Mouse (Mus musculus) stomach, embryonic 16.5 days (tissue): ENCODE measurements around the gene Flnb. TPM values are rescaled to one million over a fixed set of nuclear protein-coding genes. Genes with fewer than 3 reads are reported as not detected.

Experiments used
- ATAC-seq: fragments of 200-750 bp; cut with Nextera tagmentation; 2 replicates; pipeline ENCODE4 v1.8.0; 2017; ENCODE audit warnings: moderate number of reproducible peaks, moderate TSS enrichment; ENCODE audit not compliant: insufficient read depth, low FRiP score
- H3K27ac ChIP-seq: fragments of 300-500 bp; sonication (generic); 2 replicates; pipeline ENCODE4 v1.5.1; 2014; ENCODE audit warnings: low read length
- H3K27me3 ChIP-seq: fragments of 300-500 bp; sonication (generic); 2 replicates; pipeline ENCODE4 v1.6.1; 2014; ENCODE audit warnings: low read length, control low read depth, mixed read lengths; ENCODE audit not compliant: control insufficient read depth, insufficient read depth
- H3K36me3 ChIP-seq: fragments of 300-500 bp; sonication (generic); 2 replicates; pipeline ENCODE4 v1.6.1; 2014; ENCODE audit warnings: low read length; ENCODE audit not compliant: control insufficient read depth, insufficient read depth
- H3K4me1 ChIP-seq: fragments of 300-500 bp; sonication (generic); 2 replicates; pipeline ENCODE4 v1.6.1; 2014; ENCODE audit warnings: low read length, control low read depth, mixed read lengths; ENCODE audit not compliant: control insufficient read depth, insufficient read depth
- H3K4me2 ChIP-seq: fragments of 300-500 bp; sonication (generic); 2 replicates; pipeline ENCODE4 v1.6.1; 2014; ENCODE audit warnings: low read depth, low read length, mixed read lengths
- H3K4me3 ChIP-seq: fragments of 300-500 bp; sonication (generic); replicated peaks from 2 replicates; pipeline ENCODE4 v1.5.1; 2014; ENCODE audit warnings: mild to moderate bottlenecking, low read length
- H3K9ac ChIP-seq: fragments of 300-500 bp; sonication (generic); 2 replicates; pipeline ENCODE4 v1.6.1; 2014; ENCODE audit warnings: low read length
- H3K9me3 ChIP-seq: fragments of 300-500 bp; sonication (generic); replicated peaks from 2 replicates; pipeline ENCODE4 v1.6.1; 2016; ENCODE audit warnings: low read length, control low read depth; ENCODE audit not compliant: control insufficient read depth
- WGBS: fragments of 180-500 bp; shearing (Covaris S2); extraction: QIAGEN DNeasy Blood & Tissue Kit; methylation state at CpG from one replicate; pipeline ENCODE4 v1.1.7; 2014; 5-methylcytosine and 5-hydroxymethylcytosine counted together
- polyA plus RNA-seq: library from polyadenylated mRNA; unstranded; fragments of >200 nt; fragmentation: Nextera tagmentation; extraction: Ambion mirVana; gene quantifications from 2 replicates; pipeline ENCODE4 v1.2.1, GENCODE M21; 2015

Gene Flnb
- polyA plus RNA-seq, 1 experiment from 2014 or later, result 25.8 TPM

- no peak overlapping the region for H3K27ac ChIP-seq
- no peaks in the 10 kb centered on the region for H3K36me3 ChIP-seq
- H3K9ac ChIP-seq, result no peak overlapping the region
- no peaks in the 10 kb centered on the region for H3K4me1 ChIP-seq
- H3K4me3 ChIP-seq, result no peak overlapping the region
- H3K4me2 ChIP-seq, result no peak overlapping the region
- no peaks in the 10 kb centered on the region for H3K9me3 ChIP-seq
- no peak for ATAC-seq
- 53% methylated on average over 10 of the region's 10 CpGs for WGBS
- H3K27me3 ChIP-seq, result no peaks in the 10 kb centered on the region
Observed at GRCm38 (mm10) chr14:7971889-7972493, 154.2 kb downstream of the Flnb start.

GRCm38 (mm10) chr14:7974643-7975042 lies 156.9 kb downstream of the Flnb start:
- WGBS, result 88% methylated on average over 1 of the region's 1 CpGs
- no peaks in the 10 kb centered on the region for H3K9me3 ChIP-seq
- H3K9ac ChIP-seq, result no peak overlapping the region
- no peak overlapping the region for H3K4me3 ChIP-seq
- no peaks in the 10 kb centered on the region for H3K4me1 ChIP-seq
- H3K36me3 ChIP-seq, result no peaks in the 10 kb centered on the region
- H3K4me2 ChIP-seq, result no peak overlapping the region
- no peaks in the 10 kb centered on the region for H3K27me3 ChIP-seq
- ATAC-seq, result no peak
- no peak overlapping the region for H3K27ac ChIP-seq

GRCm38 (mm10) chr14:7975177-7975576 lies 157.4 kb downstream of the Flnb start:
- Histone ChIP-seq H3K4me3 (no peak overlapping the region), H3K27ac (no peak overlapping the region), H3K36me3 (no peaks in the 10 kb centered on the region), H3K9ac (no peak overlapping the region), H3K9me3 (no peaks in the 10 kb centered on the region), H3K4me1 (no peaks in the 10 kb centered on the region), H3K27me3 (no peaks in the 10 kb centered on the region), H3K4me2 (no peak overlapping the region)
- WGBS, result 80% methylated on average over 6 of the region's 6 CpGs
- ATAC-seq, result no peak

GRCm38 (mm10) chr14:7977471-7977870 lies 159.7 kb downstream of the Flnb start:
- H3K4me1 ChIP-seq, result no peaks in the 10 kb centered on the region
- no peak overlapping the region for H3K27ac ChIP-seq
- H3K27me3 ChIP-seq, result no peaks in the 10 kb centered on the region
- ATAC-seq, result no peak
- no peaks in the 10 kb centered on the region for H3K9me3 ChIP-seq
- no peaks in the 10 kb centered on the region for H3K36me3 ChIP-seq
- WGBS, result 91% methylated on average over 1 of the region's 1 CpGs
- no peak overlapping the region for H3K4me3 ChIP-seq
- H3K4me2 ChIP-seq, result no peak overlapping the region
- no peak overlapping the region for H3K9ac ChIP-seq

GRCm38 (mm10) chr14:7978183-7978582 lies 160.4 kb downstream of the Flnb start:
- Histone ChIP-seq H3K9ac (no peak overlapping the region), H3K4me3 (no peak overlapping the region), H3K9me3 (no peaks in the 10 kb centered on the region), H3K4me2 (no peak overlapping the region), H3K27me3 (no peaks in the 10 kb centered on the region), H3K36me3 (no peaks in the 10 kb centered on the region), H3K4me1 (no peaks in the 10 kb centered on the region), H3K27ac (no peak overlapping the region)
- no peak for ATAC-seq
- 67% methylated on average over 1 of the region's 1 CpGs for WGBS

- no peaks in the 10 kb centered on the region for H3K4me1 ChIP-seq
- 92% methylated on average over 1 of the region's 1 CpGs for WGBS
- H3K4me3 ChIP-seq, result no peak overlapping the region
- no peak overlapping the region for H3K27ac ChIP-seq
- ATAC-seq, result no peak
- H3K36me3 ChIP-seq, result no peaks in the 10 kb centered on the region
- H3K27me3 ChIP-seq, result no peaks in the 10 kb centered on the region
- no peaks in the 10 kb centered on the region for H3K9me3 ChIP-seq
- H3K4me2 ChIP-seq, result no peak overlapping the region
- no peak overlapping the region for H3K9ac ChIP-seq
Observed at GRCm38 (mm10) chr14:7981226-7981625, 163.5 kb downstream of the Flnb start.

GRCm38 (mm10) chr14:7986913-7987312 lies 169.2 kb downstream of the Flnb start:
- 90% methylated on average over 6 of the region's 6 CpGs for WGBS
- no peak for ATAC-seq
- H3K9ac ChIP-seq, result no peak overlapping the region
- H3K27me3 ChIP-seq, result no peaks in the 10 kb centered on the region
- no peak overlapping the region for H3K27ac ChIP-seq
- H3K4me3 ChIP-seq, result no peak overlapping the region
- H3K4me1 ChIP-seq, result no peaks in the 10 kb centered on the region
- H3K36me3 ChIP-seq, result no peaks in the 10 kb centered on the region
- no peak overlapping the region for H3K4me2 ChIP-seq
- no peaks in the 10 kb centered on the region for H3K9me3 ChIP-seq

- H3K9me3 ChIP-seq, result no peaks in the 10 kb centered on the region
- H3K4me2 ChIP-seq, result no peak overlapping the region
- H3K27me3 ChIP-seq, result no peaks in the 10 kb centered on the region
- ATAC-seq, result no peak
- no peaks in the 10 kb centered on the region for H3K4me1 ChIP-seq
- H3K36me3 ChIP-seq, result no peaks in the 10 kb centered on the region
- no peak overlapping the region for H3K4me3 ChIP-seq
- 64% methylated on average over 1 of the region's 1 CpGs for WGBS
- H3K9ac ChIP-seq, result no peak overlapping the region
- H3K27ac ChIP-seq, result no peak overlapping the region
Observed at GRCm38 (mm10) chr14:7989371-7989770, 171.6 kb downstream of the Flnb start.

GRCm38 (mm10) chr14:7989961-7990360 lies 172.2 kb downstream of the Flnb start:
- Histone ChIP-seq H3K4me1 (no peaks in the 10 kb centered on the region), H3K9ac (no peak overlapping the region), H3K27ac (no peak overlapping the region), H3K4me2 (no peak overlapping the region), H3K36me3 (no peaks in the 10 kb centered on the region), H3K4me3 (no peak overlapping the region), H3K27me3 (no peaks in the 10 kb centered on the region), H3K9me3 (no peaks in the 10 kb centered on the region)
- WGBS, result 58% methylated on average over 3 of the region's 3 CpGs
- ATAC-seq, result no peak
